Mouse (Mus musculus): ENCODE measurements around the gene BC005561.
"Not testable (repeated sequence)": the region's sequence is repeated elsewhere in the genome, so short reads cannot be mapped to it uniquely, and the experiment has no call there.

GRCm38 (mm10) chr5:104568079-104568478 lies 59.9 kb downstream of the BC005561 start:
- not testable (repeated sequence) for TF ChIP-seq CTCF (IDR thresholded peaks at IDR 0.05; ENCODE audit: low read depth, low read length); GATA1 (IDR thresholded peaks at IDR 0.05; ENCODE audit: borderline replicate concordance, low read length)

Data from G1E (cell line).